Mouse (Mus musculus): ENCODE measurements around the gene Slc16a3.

- TF ChIP-seq CTCF (IDR thresholded peaks at IDR 0.05; ENCODE audit: low read depth) (peak; percentile 100), EP300 (IDR thresholded peaks at IDR 0.05; ENCODE audit: low read depth) (no peak)
These were observed 42.8 kb upstream of the Slc16a3 start for GRCm38 (mm10) chr11:120905430-120905873.

Data from liver, embryonic 14.5 days (tissue).